Mouse (Mus musculus) inflammation-experienced regulatory T-cells (primary cell): ENCODE measurements around the gene Apol9a. TPM values are rescaled to one million over a fixed set of nuclear protein-coding genes. Genes with fewer than 3 reads are reported as not detected.

Experiments
- polyA plus RNA-seq, 2 experiments: library from polyadenylated mRNA; unstranded; fragments of 100-300 nt; shearing (Covaris generic); gene quantifications; one replicate each; pipeline ENCODE4 v1.2.1; 2017

The Apol9a gene
- 10 to 100 TPM in 1 of 2 experiments, 1 to 10 TPM in 1; 8.1 to 16.1 TPM for polyA plus RNA-seq

GRCm38 (mm10) chr15:77411035-77411434, at the start of gene Apol9a:
Apol9a (minus strand) TSS chr15:77411135.

GRCm38 (mm10) chr15:77447392-77447791, 36.5 kb upstream of the Apol9a start, which contains the start of gene Apol7b:
Apol7b (minus strand) TSS chr15:77447492.

DNA sequence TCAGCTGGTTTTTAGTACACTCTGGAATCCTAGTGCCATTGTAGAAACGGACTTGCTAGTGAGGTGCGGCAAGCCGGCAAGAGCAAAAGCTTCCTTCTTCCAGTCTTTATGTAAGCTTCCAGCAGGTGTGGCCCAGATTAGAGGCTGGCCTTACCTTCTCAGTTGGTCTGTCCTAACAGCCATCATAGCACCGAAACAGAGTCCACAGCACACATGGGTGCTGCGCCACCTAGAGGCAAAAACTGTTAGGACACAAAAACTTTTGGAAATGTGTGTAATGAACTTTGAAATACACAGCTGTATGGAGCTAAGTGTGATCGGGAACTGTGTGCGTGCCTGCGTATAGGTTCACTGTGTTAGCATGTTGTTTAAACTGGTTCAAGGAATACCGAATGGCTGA, 11.9 kb downstream of the Apol9a start, which contains the start of gene Apol7a:
Apol7a (minus strand) TSS at position 84 of the 400 bp plus-strand sequence.

Other genes starting within 250 kb of the Apol9a start
- gene Rbfox2, start 104.1 kb downstream of the Apol9a start, polyA plus RNA-seq, result 1 to 10 TPM in 1 of 2 experiments, under 1 TPM in 1; 0.35 to 3.7 TPM
- gene Apol7a, start 12.0 kb downstream of the Apol9a start, polyA plus RNA-seq, result under 1 TPM in 1 of 2 experiments, not detected in 1; 0.34 TPM
- gene Apol7b, start 36.4 kb upstream of the Apol9a start, polyA plus RNA-seq, result 1 to 10 TPM in 1 of 2 experiments, under 1 TPM in 1; 0.24 to 2.2 TPM
- gene Apol10a, start 65.9 kb upstream of the Apol9a start, polyA plus RNA-seq, result under 1 TPM; 0.35 to 0.67 TPM
- gene Apol11a, start 97.1 kb upstream of the Apol9a start, polyA plus RNA-seq, result not detected
- gene Apol7c, start 122.2 kb upstream of the Apol9a start, polyA plus RNA-seq, result under 1 TPM; 0.17 to 0.43 TPM
- gene 1700025B11Rik, start 150.8 kb upstream of the Apol9a start, polyA plus RNA-seq, result not detected
- 1 to 10 TPM; 2.2 to 6.8 TPM for gene Apol10b, start 185.0 kb upstream of the Apol9a start, polyA plus RNA-seq
- gene Gm36245, start 188.1 kb upstream of the Apol9a start, polyA plus RNA-seq, result not detected
- gene Apol11b, start 232.2 kb upstream of the Apol9a start, polyA plus RNA-seq, result 1 to 10 TPM in 1 of 2 experiments, under 1 TPM in 1; 0.19 to 1.2 TPM